Mouse (Mus musculus) liver, adult 2 months (tissue): ENCODE measurements around the gene Map4k2. TPM values are rescaled to one million over a fixed set of nuclear protein-coding genes. Genes with fewer than 3 reads are reported as not detected.

ENCODE experiments used
- DNase-seq: peaks from one replicate; pipeline ENCODE4 v3.0.0-alpha.2; 2011; ENCODE audit warnings: low read depth, low spot score; ENCODE audit errors: extremely low read depth
- H3K27ac ChIP-seq: fragments of 200-500 bp; replicated peaks from 2 replicates; pipeline ENCODE4 v1.5.1; 2012; ENCODE audit warnings: low read depth, mild to moderate bottlenecking, control low read depth, inconsistent platforms, low read length; ENCODE audit not compliant: insufficient read depth
- H3K27me3 ChIP-seq: fragments of 200-500 bp; 2 replicates; pipeline ENCODE4 v1.6.1; 2012; ENCODE audit warnings: mild to moderate bottlenecking, moderate library complexity, low read length, inconsistent platforms; ENCODE audit not compliant: control insufficient read depth, insufficient read depth
- H3K36me3 ChIP-seq: fragments of 200-500 bp; 2 replicates; pipeline ENCODE4 v1.6.1; 2012; ENCODE audit warnings: low read length, inconsistent platforms; ENCODE audit not compliant: control insufficient read depth, insufficient read depth
- H3K4me1 ChIP-seq: fragments of 200-500 bp; 2 replicates; pipeline ENCODE4 v1.6.1; 2011; ENCODE audit warnings: low read length; ENCODE audit not compliant: control insufficient read depth, insufficient read depth
- H3K4me3 ChIP-seq: fragments of 200-500 bp; 2 replicates; pipeline ENCODE4 v1.5.1; 2011; ENCODE audit warnings: low read depth, mild to moderate bottlenecking, control low read depth, low read length, moderate library complexity; ENCODE audit not compliant: insufficient read depth
- H3K79me2 ChIP-seq: fragments of 200-500 bp; 2 replicates; pipeline ENCODE4 v1.6.1; 2012; ENCODE audit warnings: inconsistent platforms, mild to moderate bottlenecking, low read length, moderate library complexity; ENCODE audit not compliant: control insufficient read depth, insufficient read depth
- H3K9ac ChIP-seq: fragments of 200-500 bp; 2 replicates; pipeline ENCODE4 v1.6.1; 2012; ENCODE audit warnings: low read depth, mild to moderate bottlenecking, control low read depth, inconsistent platforms, low read length
- CTCF ChIP-seq: fragments of 200-500 bp; IDR thresholded peaks from 2 replicates; pipeline ENCODE4 v1.5.1; 2011; ENCODE audit warnings: low read depth, low read length, control low read depth
- POLR2A ChIP-seq: fragments of 200-500 bp; IDR thresholded peaks from 2 replicates; pipeline ENCODE4 v1.6.1; 2011; ENCODE audit warnings: low read length, control low read depth; ENCODE audit not compliant: insufficient read depth; ENCODE audit errors: extremely low read depth
- WGBS: fragments of 180-500 bp; shearing (Covaris S2); methylation state at CpG from one replicate; pipeline ENCODE4 v1.1.7; 2018; 5-methylcytosine and 5-hydroxymethylcytosine counted together
- polyA plus RNA-seq: library from polyadenylated mRNA; depleted of rRNA; stranded (reverse); fragments of >200 nt; gene quantifications from 2 replicates; pipeline ENCODE4 v1.2.3, GENCODE M21; 2012
- total RNA-seq: library from RNA; depleted of rRNA; stranded (reverse); fragments of >200 nt; gene quantifications from 2 replicates; pipeline ENCODE4 v1.2.3, GENCODE M21; 2014

Gene Map4k2
- total and polyA plus RNA-seq, 2 experiments = 12.8 to 39.1 TPM

DNA sequence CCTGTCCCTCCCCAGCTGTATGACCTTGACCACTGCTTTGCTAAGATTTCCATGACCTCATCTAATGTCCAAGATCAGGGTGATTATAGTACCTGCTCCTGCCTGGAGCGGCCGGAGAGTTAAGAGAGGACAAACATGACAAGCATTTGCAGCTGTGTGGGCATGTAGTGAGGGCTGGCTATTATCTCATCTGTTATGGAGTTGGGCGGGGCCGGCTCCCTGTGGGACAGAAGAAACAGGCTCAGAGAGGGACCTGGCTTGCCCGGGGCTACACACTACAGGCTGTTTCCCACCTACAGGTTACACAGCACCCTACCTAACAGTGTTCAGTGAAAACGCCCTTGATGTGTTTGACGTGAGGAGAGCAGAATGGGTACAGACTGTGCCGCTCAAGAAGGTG is 19.6 kb upstream of the Map4k2 start:
- Histone ChIP-seq H3K9ac (no peak overlapping the region), H3K4me1 (no peaks in the 10 kb centered on the region), H3K27me3 (no peaks in the 10 kb centered on the region), H3K79me2 (no peaks in the 10 kb centered on the region), H3K36me3 (peaks cover 3% of the 10 kb centered on the region; the same call in 1 of the 2 replicates), H3K27ac (no peak overlapping the region), H3K4me3 (no peak overlapping the region)
- no peak for TF ChIP-seq CTCF
- TF ChIP-seq POLR2A = no peak
- DNase-seq = no peak
- 89% methylated on average over 8 of the region's 8 CpGs for WGBS

DNA sequence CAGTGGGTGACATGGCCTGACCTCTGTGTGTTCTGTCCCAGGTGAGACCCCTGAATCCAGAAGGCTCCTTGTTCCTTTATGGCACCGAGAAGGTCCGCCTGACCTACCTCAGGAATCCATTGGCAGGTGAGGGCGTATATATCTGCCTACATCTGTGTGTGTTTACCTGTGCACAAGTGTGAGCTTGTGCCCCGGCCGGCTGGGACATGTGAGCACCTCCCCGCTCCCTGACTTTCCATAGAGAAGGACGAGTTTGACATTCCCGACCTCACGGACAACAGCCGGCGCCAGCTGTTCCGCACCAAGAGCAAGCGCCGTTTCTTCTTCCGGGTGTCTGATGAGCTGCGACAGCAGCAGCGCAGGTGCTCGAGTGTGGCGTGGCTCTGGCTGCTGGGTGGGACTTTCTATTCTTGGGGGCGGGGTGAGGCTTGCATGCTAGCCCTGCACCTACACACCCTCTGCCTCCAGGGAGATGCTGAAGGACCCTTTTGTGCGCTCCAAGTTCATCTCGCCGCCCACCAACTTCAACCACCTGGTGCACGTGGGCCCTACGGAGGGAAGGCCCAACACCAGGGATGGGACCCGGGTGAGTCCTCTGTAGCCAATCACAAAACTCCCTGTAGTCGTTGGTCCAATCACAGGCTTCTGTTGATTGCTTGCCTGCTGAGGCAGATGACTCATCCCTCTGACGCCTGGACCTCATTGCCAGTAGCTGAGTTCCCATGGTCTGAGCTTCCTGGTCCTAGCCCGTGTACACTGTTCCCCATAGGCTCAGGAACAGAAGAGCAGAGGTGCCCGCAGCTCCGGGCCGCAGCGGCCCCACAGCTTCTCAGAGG is 18.9 kb upstream of the Map4k2 start:
- Histone ChIP-seq H3K79me2 (no peaks in the 10 kb centered on the region), H3K9ac (no peak overlapping the region), H3K4me3 (no peak overlapping the region), H3K4me1 (no peaks in the 10 kb centered on the region), H3K27me3 (no peaks in the 10 kb centered on the region), H3K36me3 (peaks cover 3% of the 10 kb centered on the region; the same call in 1 of the 2 replicates), H3K27ac (no peak overlapping the region)
- no peak for DNase-seq
- no peak for TF ChIP-seq CTCF
- TF ChIP-seq POLR2A = no peak
- 94% methylated on average over 33 of the region's 33 CpGs for WGBS

DNA sequence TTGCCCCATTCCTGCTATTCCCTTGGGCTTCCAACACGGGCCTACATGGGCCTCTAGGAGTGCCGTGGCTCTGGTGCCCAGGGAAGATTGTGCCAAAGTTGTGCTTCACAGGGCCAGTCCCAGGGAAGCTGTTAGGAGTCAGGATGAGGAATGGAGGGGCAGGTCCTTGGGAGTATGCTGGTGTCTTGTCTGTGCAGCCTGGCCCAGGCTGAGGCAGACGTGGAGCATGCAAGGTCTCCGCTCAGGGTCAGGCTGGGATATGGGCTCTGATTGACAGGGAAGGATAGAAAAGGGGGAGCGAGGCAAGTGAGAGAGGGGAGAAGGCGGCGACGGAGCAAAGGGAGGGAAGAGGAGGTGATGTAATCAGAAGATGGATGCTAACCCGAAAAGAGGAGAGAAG is 16.2 kb upstream of the Map4k2 start:
- Histone ChIP-seq H3K4me3 (no peak overlapping the region), H3K27me3 (no peaks in the 10 kb centered on the region), H3K9ac (no peak overlapping the region), H3K4me1 (no peaks in the 10 kb centered on the region), H3K27ac (no peak overlapping the region), H3K36me3 (peaks cover 3% of the 10 kb centered on the region; the same call in 1 of the 2 replicates), H3K79me2 (no peaks in the 10 kb centered on the region)
- 92% methylated on average over 9 of the region's 9 CpGs for WGBS
- TF ChIP-seq POLR2A (no peak), CTCF (no peak)
- DNase-seq = no peak

DNA sequence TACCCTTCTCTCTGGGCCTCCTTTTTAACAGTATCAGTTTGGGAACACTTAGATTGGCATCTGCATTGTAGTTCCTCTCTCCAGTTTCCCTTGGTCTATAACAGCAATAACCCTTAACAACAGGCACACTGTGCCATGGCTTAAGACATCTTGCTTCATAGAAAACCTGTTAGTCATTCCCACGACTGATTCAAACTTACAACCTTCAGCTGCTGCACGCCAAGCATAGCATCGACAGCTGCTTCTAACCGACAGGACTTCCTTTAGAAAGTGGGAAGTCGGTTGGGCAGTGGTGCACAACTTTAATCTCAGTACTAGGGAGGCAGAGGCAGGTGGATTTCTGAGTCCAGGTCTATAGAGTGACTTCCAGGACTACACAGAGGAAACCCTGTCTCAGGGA is 9.8 kb upstream of the Map4k2 start:
- no peak for DNase-seq
- Histone ChIP-seq H3K27ac (no peak overlapping the region), H3K4me1 (peaks cover 10% of the 10 kb centered on the region), H3K9ac (no peak overlapping the region), H3K27me3 (no peaks in the 10 kb centered on the region), H3K4me3 (no peak overlapping the region), H3K36me3 (no peaks in the 10 kb centered on the region), H3K79me2 (peaks cover 3% of the 10 kb centered on the region; the same call in 1 of the 2 replicates)
- no peak for TF ChIP-seq CTCF
- no peak for TF ChIP-seq POLR2A
- whole genome bisulfite sequencing = 61% methylated on average over 5 of the region's 5 CpGs

DNA sequence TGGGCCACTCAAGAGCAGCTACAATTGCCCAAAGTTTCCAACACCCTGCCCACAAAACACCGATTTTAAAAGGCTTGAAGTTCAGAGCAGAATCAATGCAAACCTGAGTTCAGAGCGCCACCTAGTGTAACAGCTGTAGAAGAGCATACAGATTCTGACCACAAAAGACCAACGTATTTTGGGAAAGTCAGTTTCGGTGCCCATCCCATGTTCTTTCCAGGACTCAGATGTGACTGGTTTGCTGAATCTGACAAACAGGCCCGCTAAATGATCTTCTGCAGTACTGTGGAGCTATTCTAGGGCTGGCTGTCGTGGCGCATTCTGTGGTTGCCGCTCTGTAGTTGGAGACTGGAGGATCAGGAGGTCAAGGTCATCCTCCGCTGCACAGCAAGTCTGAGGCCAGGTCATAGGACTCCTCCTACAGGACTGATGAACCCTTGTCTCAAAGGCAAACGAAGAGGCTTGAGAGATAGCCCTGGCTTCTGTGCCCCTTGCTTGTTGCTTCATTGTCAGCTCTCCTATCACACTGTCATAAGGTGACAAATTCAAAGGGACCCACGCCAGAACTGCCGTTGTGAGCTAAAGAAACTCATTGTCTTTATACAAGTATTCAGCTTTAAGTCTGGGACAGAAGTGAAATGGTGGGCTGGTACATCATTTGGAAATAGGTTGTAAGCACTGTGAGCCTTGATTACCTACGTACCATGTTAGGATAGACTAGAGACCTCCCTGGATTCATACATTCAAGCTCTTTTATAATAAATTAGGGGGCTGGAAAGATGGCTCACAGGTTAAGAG is 9.0 kb upstream of the Map4k2 start:
- Histone ChIP-seq H3K4me1 (peaks cover 10% of the 10 kb centered on the region), H3K4me3 (peak overlapping the region; percentile 10; the same call in 1 of the 2 replicates), H3K9ac (peak overlapping the region; percentile 56; the same call in 1 of the 2 replicates), H3K27ac (peak overlapping the region; percentile 77), H3K79me2 (peaks cover 3% of the 10 kb centered on the region; the same call in 1 of the 2 replicates), H3K36me3 (no peaks in the 10 kb centered on the region), H3K27me3 (no peaks in the 10 kb centered on the region)
- peak; percentile 83 for DNase-seq
- TF ChIP-seq CTCF = peak; percentile 48
- no peak for TF ChIP-seq POLR2A
- WGBS = 10% methylated on average over 13 of the region's 13 CpGs
